Mouse (Mus musculus) ES-Bruce4 (cell line): Measurements from ENCODE around the gene Itga9. TPM values are rescaled to one million over a fixed set of nuclear protein-coding genes. Genes with fewer than 3 reads are reported as not detected.

ENCODE experiments used
- H3K27ac ChIP-seq: 2 replicates; pipeline ENCODE4 v1.5.1; 2012; ENCODE audit warnings: low read length, inconsistent platforms; ENCODE audit not compliant: insufficient read depth
- H3K27me3 ChIP-seq: 2 replicates; pipeline ENCODE4 v1.6.1; 2012; ENCODE audit warnings: mild to moderate bottlenecking, low read length, inconsistent platforms; ENCODE audit not compliant: control insufficient read depth, poor library complexity, insufficient read depth, severe bottlenecking
- H3K36me3 ChIP-seq: 2 replicates; pipeline ENCODE4 v1.6.1; 2012; ENCODE audit warnings: inconsistent platforms, mild to moderate bottlenecking, low read length, moderate library complexity; ENCODE audit not compliant: control insufficient read depth, poor library complexity, insufficient read depth, severe bottlenecking
- H3K4me1 ChIP-seq: one replicate; pipeline ENCODE4 v1.8.1; 2011; ENCODE audit warnings: low read length; ENCODE audit not compliant: control insufficient read depth, insufficient read depth
- H3K4me3 ChIP-seq: 2 replicates; pipeline ENCODE4 v1.5.1; 2011; ENCODE audit warnings: low read depth, mild to moderate bottlenecking, low read length
- H3K9ac ChIP-seq: 2 replicates; pipeline ENCODE4 v1.6.1; 2012; ENCODE audit warnings: low read depth, mild to moderate bottlenecking, inconsistent platforms; ENCODE audit not compliant: poor library complexity, severe bottlenecking
- H3K9me3 ChIP-seq: replicated peaks from 2 replicates; pipeline ENCODE4 v1.6.1; 2012; ENCODE audit warnings: mild to moderate bottlenecking, low read length, inconsistent platforms; ENCODE audit not compliant: control insufficient read depth, poor library complexity, insufficient read depth, severe bottlenecking
- CTCF ChIP-seq: IDR thresholded peaks from one replicate; pipeline ENCODE4 v1.8.1; 2011; ENCODE audit warnings: low read depth, low read length
- EP300 ChIP-seq: IDR thresholded peaks from 2 replicates; pipeline ENCODE4 v1.6.1; 2011; ENCODE audit warnings: low read depth, low read length; ENCODE audit not compliant: insufficient read depth
- POLR2A ChIP-seq: IDR thresholded peaks from one replicate; pipeline ENCODE4 v1.8.1; 2011; ENCODE audit warnings: low read length; ENCODE audit not compliant: insufficient read depth
- polyA plus RNA-seq: library from polyadenylated mRNA; stranded (reverse); fragments of >200 nt; gene quantifications from 2 replicates; pipeline ENCODE4 v1.2.4, GENCODE M21; 2011; ENCODE audit warnings: low read depth; ENCODE audit not compliant: missing spikeins, insufficient read depth, insufficient read length

The Itga9 gene
- polyA plus RNA-seq, 1 experiment, result 5.2 TPM

DNA sequence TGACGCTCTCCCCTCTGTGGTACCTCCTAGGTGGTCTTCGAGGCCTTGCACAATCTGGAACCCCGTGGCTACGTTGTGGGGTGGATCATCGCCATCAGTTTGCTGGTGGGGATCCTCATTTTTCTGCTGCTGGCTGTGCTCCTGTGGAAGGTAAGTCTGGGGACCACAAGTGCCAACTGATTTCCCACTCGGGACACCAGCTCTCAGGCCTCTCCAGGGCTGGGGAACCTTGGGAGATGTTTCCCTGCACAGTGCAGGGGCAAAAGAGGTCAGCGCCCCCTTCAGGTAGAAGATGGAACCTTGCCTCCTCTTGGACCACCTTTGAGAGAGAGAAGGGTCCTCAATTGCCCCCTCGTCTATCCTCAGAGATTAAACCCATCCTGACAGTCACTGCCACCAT, 281.2 kb downstream of the Itga9 start:
- peaks cover under 1% of the 10 kb centered on the region; the same call in 1 of the 2 replicates for H3K9me3 ChIP-seq
- no peak overlapping the region for H3K4me3 ChIP-seq
- no peak overlapping the region for H3K9ac ChIP-seq
- H3K27ac ChIP-seq, result no peak overlapping the region
- H3K27me3 ChIP-seq, result no peaks in the 10 kb centered on the region
- TF ChIP-seq CTCF (peak; percentile 29), POLR2A (no peak)
- no peaks in the 10 kb centered on the region for H3K4me1 ChIP-seq
- H3K36me3 ChIP-seq, result no peaks in the 10 kb centered on the region

DNA sequence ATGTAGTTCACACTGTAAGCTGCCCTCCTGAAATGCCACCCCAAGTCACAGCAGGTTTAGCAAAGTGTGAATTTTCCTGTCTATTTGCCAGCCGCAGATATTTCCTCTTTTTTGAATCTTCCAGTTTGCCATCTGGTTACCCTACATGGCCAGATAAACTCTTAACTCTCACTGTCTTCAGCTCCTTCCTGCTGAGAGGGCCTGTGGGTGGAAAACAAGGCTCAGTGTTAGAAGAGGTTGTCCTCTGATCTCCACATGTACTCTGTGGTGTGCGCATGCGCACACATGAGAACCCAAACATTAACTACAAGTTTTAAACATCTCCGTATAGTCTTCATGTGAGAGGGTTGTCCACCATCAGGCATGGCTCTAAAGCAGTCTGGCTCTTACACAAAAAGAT, 283.7 kb downstream of the Itga9 start:
- Histone ChIP-seq H3K4me3 (no peak overlapping the region), H3K9me3 (peaks cover 2% of the 10 kb centered on the region; the same call in 1 of the 2 replicates), H3K9ac (no peak overlapping the region), H3K27me3 (no peaks in the 10 kb centered on the region), H3K27ac (no peak overlapping the region), H3K36me3 (no peaks in the 10 kb centered on the region), H3K4me1 (no peaks in the 10 kb centered on the region)
- TF ChIP-seq EP300, result no peak
- TF ChIP-seq CTCF, result no peak
- no peak for TF ChIP-seq POLR2A

DNA sequence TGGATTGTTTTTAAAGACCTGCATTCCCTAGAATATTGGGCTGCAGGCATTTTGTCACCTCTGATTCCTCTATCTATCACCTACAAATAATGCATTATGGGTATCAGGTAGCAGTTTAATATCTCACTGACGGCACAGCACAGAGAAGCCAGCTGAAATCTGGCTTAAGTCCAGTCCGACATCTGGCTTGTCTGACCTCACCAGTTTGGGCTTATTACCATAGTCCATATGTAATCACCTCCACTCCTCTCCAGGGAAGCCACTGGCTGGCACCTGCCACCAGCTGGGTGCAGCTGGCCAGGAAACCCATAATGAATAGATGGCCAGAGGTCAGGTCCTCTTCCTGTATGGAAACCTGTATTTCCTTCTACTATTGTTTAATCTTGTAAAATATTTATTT, 284.2 kb downstream of the Itga9 start:
- TF ChIP-seq CTCF (no peak), POLR2A (no peak), EP300 (no peak)
- Histone ChIP-seq H3K4me3 (no peak overlapping the region), H3K4me1 (no peaks in the 10 kb centered on the region), H3K27me3 (no peaks in the 10 kb centered on the region), H3K36me3 (no peaks in the 10 kb centered on the region), H3K9ac (no peak overlapping the region), H3K9me3 (peaks cover 2% of the 10 kb centered on the region; the same call in 1 of the 2 replicates), H3K27ac (no peak overlapping the region)

DNA sequence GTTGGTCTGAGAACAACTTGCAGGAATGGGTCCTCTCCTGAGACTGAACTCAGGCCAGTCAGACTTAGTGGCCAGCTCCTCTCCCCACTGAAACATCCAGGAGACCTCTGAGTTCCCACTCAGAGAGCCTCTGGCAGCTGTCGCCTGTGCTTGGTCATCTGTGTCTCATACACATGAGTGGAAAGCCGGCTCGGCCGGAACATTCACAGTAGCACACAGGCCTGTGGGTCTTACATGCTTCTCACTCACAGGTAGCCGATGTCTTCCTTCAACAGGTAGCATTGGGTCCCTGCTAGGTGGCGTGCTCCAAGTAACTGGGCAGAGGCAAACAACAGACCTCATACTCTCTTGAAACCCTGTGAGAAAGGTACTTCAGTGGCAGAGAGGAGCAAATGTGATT, 284.6 kb downstream of the Itga9 start:
- no peak overlapping the region for H3K27ac ChIP-seq
- TF ChIP-seq CTCF (no peak), EP300 (no peak), POLR2A (no peak)
- peaks cover 2% of the 10 kb centered on the region; the same call in 1 of the 2 replicates for H3K9me3 ChIP-seq
- no peaks in the 10 kb centered on the region for H3K27me3 ChIP-seq
- no peaks in the 10 kb centered on the region for H3K4me1 ChIP-seq
- no peak overlapping the region for H3K4me3 ChIP-seq
- no peak overlapping the region for H3K9ac ChIP-seq
- no peaks in the 10 kb centered on the region for H3K36me3 ChIP-seq

DNA sequence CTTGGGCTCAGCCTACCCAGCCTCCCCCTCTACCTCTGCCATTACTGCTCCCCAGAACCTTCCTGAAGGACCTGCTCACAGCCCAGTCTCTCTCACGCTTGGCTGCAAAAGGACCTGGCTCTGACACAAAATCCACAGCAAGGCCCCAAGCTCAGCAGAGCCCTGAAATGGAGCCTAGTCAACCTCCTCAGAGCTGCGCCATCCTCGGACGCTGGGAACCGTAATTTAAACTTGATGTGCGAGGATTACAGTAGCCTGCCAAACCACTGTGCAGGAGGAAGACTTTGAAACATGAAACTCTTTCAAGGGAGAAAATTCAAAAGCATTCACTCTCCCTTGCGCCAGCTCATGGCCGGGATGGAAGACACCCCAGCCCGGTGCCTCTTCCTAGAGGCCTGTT, 285.1 kb downstream of the Itga9 start:
- no peaks in the 10 kb centered on the region for H3K27me3 ChIP-seq
- peaks cover 2% of the 10 kb centered on the region; the same call in 1 of the 2 replicates for H3K9me3 ChIP-seq
- TF ChIP-seq EP300 (no peak), CTCF (no peak), POLR2A (no peak)
- H3K4me1 ChIP-seq, result no peaks in the 10 kb centered on the region
- H3K27ac ChIP-seq, result no peak overlapping the region
- no peak overlapping the region for H3K4me3 ChIP-seq
- H3K36me3 ChIP-seq, result no peaks in the 10 kb centered on the region
- H3K9ac ChIP-seq, result no peak overlapping the region

DNA sequence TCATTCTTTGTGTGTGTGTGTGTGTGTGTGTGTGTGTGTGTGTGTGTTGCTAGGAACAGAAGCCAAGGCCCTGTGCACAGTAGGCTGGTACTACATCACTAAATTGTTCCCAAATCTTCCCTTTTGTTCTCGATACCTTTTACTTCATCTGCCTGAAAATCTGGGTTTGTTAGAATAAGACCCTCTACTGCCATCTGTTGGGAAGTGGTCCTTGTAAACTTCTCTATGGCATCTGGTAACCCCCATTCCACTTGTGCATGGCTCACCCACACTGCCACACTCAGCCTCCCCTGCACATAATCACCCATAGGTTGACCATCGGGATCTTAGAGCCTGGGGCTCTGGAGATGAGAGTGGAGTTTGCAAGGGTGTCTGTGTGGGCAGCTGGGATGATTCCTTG, 288.6 kb downstream of the Itga9 start:
- TF ChIP-seq EP300 (no peak), POLR2A (no peak), CTCF (no peak)
- H3K4me1 ChIP-seq, result no peaks in the 10 kb centered on the region
- no peaks in the 10 kb centered on the region for H3K36me3 ChIP-seq
- H3K9me3 ChIP-seq, result peaks cover 2% of the 10 kb centered on the region; the same call in 1 of the 2 replicates
- no peak overlapping the region for H3K9ac ChIP-seq
- H3K27me3 ChIP-seq, result no peaks in the 10 kb centered on the region
- no peak overlapping the region for H3K27ac ChIP-seq
- H3K4me3 ChIP-seq, result no peak overlapping the region

DNA sequence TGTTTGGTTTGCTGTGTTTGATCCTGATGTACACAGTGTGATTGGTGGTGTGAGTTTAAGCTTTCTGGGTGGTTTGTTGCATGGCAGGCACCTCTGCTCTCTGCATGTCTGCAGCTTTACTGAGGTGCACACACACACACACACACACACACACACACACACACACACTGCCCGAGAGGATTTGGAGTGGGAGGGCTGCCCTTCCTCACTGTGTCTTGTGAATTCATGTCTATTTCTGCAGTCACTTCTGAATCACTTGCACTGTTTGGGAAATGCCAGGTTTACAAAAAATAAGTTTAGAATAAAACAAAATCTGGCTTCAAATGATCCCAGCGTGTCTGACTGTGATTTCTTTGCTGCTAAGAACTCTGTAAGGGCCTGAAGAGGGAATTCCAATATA, 294.2 kb downstream of the Itga9 start:
- no peak overlapping the region for H3K9ac ChIP-seq
- no peaks in the 10 kb centered on the region for H3K4me1 ChIP-seq
- H3K27me3 ChIP-seq, result no peaks in the 10 kb centered on the region
- no peak overlapping the region for H3K4me3 ChIP-seq
- H3K9me3 ChIP-seq, result no peaks in the 10 kb centered on the region
- no peaks in the 10 kb centered on the region for H3K36me3 ChIP-seq
- no peak overlapping the region for H3K27ac ChIP-seq
- no peak for TF ChIP-seq EP300
- TF ChIP-seq CTCF, result no peak
- TF ChIP-seq POLR2A, result no peak
